Mouse (Mus musculus) C2C12 (cell line): ENCODE results near the gene Gm4952.

ENCODE experiments used
- CEBPB ChIP-seq: IDR thresholded peaks from one replicate; pipeline ENCODE4 v1.6.1; 2011; ENCODE audit warnings: low read depth, mild to moderate bottlenecking, control low read depth, moderate library complexity
- CTCF ChIP-seq: IDR thresholded peaks from one replicate; pipeline ENCODE4 v1.5.1; 2011; ENCODE audit not compliant: control insufficient read depth, insufficient read depth, insufficient read length
- FOSL1 ChIP-seq: IDR thresholded peaks from one replicate; pipeline ENCODE4 v1.8.0; 2011; ENCODE audit warnings: mild to moderate bottlenecking, low read length; ENCODE audit not compliant: poor library complexity, insufficient read depth, severe bottlenecking
- MAX ChIP-seq: IDR thresholded peaks from one replicate; pipeline ENCODE4 v1.6.1; 2011; ENCODE audit warnings: mild to moderate bottlenecking, control low read depth
- MYOD1 ChIP-seq: IDR thresholded peaks from one replicate; pipeline ENCODE4 v1.6.1; 2011; ENCODE audit warnings: low read depth; ENCODE audit not compliant: control insufficient read depth, insufficient read length
- MYOG ChIP-seq: IDR thresholded peaks from one replicate; pipeline ENCODE4 v1.6.1; 2011; ENCODE audit not compliant: control insufficient read depth, insufficient read length; ENCODE audit errors: extremely low read depth
- USF1 ChIP-seq: IDR thresholded peaks from one replicate; pipeline ENCODE4 v1.6.1; 2011; ENCODE audit warnings: low read depth, mild to moderate bottlenecking, control low read depth, moderate library complexity

GRCm38 (mm10) chr19:12595135-12595529, 4.6 kb upstream of the Gm4952 start:
- TF ChIP-seq CTCF (no peak), MYOD1 (no peak), USF1 (no peak), CEBPB (no peak), FOSL1 (no peak), MAX (no peak), MYOG (no peak)
